Mouse (Mus musculus) telencephalon, adult 2 months (tissue): ENCODE measurements at regions not wholly inside any gene's neighbourhood (a gene's known extent, or its start where the extent isn't known, plus 50 kb on each side); places are given as distances from the start of the nearest gene placed in this dataset.
A peak's percentile ranks its signal among the peaks of the same experiment; 100 is the strongest.

Experiments used
- DNase-seq: peaks from one replicate; pipeline ENCODE4 v3.0.0-alpha.2; 2011; ENCODE audit warnings: low read depth, low spot score

DNA sequence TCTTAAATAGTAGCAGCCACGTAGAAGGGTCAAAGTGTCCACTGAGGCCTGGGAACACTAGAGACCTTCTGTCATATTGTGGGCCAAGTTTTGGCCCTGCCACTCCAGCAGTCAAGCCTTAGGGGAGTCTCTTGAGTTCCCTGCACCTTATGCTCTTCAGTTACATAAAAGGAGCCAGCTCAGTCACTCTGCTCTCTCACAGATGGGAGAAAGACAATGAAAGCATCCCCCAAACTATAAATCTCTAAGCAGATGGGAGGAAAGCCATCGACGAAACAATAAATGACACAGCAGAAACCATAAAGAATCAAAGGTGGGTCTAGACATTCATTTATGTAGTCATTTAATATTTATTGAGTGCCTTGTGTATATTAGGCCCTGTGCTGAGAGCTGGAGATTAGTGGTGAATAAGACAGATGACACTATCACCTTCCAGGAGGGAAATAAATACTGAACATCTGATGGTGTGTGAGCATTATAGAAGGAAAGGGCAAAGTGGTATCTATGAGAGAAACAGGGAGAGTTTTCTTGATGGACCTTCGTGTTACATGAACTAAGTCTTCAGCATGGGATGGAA lies 137.5 kb upstream of the Synpr start:
- no peak for DNase-seq

- DNase-seq: no peak
These were observed 135.0 kb upstream of the Synpr start for GRCm38 (mm10) chr14:13149617-13150016.

DNA sequence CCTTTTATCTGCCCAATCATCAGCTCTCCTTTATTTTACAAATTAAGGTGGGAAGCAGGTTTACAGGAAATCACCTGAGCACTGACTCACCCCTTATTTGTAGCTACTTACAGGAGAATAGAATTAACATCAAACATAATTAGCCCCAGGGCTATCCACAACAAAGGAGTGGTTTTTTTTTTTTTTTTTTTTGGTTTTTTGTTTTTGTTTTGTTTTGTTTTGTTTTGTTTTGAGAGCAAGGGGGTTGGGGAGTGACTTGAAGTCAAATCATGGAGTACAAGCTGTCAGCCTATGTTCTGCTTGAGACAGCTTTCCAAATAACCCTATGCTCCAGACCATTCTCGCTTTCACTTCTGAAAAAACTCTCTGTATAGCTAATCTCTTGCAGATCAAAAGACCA lies 132.9 kb upstream of the Synpr start:
- no peak for DNase-seq

DNA sequence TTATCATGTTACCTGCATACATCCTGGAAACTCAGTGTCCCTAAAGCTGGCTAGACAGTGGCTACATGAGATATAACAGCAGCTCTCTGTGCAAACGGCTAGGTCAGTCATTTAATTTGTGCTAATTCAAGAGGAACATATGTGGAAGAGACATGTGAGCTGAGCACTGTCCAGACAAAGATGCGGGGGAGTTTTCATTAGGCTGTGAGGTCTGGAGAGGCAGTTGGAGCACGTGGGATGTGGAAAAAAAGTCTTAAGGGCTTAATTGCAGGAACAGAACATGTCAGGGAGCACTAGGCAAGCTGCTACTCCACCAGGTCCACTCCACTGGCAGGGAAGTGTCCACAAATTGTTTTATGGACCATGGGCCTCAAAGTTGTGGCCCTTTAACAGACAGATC lies 108.4 kb upstream of the Synpr start:
- DNase-seq: no peak

GRCm38 (mm10) chr14:13177906-13178305 lies 106.7 kb upstream of the Synpr start:
- DNase-seq: peak; percentile 50

GRCm38 (mm10) chr14:13190801-13191200 lies 93.8 kb upstream of the Synpr start:
- no peak for DNase-seq

GRCm38 (mm10) chr14:13192746-13193145 lies 91.8 kb upstream of the Synpr start:
- no peak for DNase-seq

GRCm38 (mm10) chr14:13197330-13197892 lies 87.2 kb upstream of the Synpr start:
- no peak for DNase-seq

DNA sequence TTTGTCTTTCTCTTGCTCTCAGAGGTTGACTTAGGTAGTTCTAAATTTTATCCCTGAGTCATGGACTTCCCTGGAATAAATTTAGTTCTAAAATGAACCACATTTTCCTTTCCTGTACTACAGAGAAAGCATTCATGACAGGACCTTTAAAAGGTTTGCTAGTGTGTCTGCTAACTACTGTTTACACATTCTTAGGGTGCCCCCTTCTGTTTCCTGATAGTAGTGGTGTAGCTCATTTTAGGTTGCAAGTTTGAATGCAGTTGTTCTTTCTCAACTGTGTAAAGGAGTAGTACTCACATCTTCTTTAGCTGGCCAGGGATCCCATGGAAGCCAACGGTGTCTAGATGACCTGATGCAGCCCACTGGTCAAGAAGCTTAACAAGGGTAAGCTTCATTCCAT lies 86.1 kb upstream of the Synpr start:
- peak; percentile 64 for DNase-seq

- no peak for DNase-seq
These were observed 71.9 kb upstream of the Synpr start for GRCm38 (mm10) chr14:13212658-13213057.
